Mouse (Mus musculus): ENCODE measurements at regions not wholly inside any gene's neighbourhood (a gene's known extent, or its start where the extent isn't known, plus 50 kb on each side); places are given as distances from the start of the nearest gene placed in this dataset.
A peak's percentile ranks its signal among the peaks of the same experiment; 100 is the strongest.
"Not testable (repeated sequence)": the region's sequence is repeated elsewhere in the genome, so short reads cannot be mapped to it uniquely, and the experiment has no call there.

- H3K9me3 ChIP-seq (replicated peaks; ENCODE audit: low read length), result no peaks in the 10 kb centered on the region
- no peak overlapping the region for H3K4me2 ChIP-seq (ENCODE audit: insufficient read depth, low read depth, poor library complexity, severe bottlenecking)
- H3K36me3 ChIP-seq (replicated peaks in 1 of 2; ENCODE audit: control insufficient read depth in 1 of 2, insufficient read depth in 1 of 2, low read length in 1 of 2), result no peaks in the 10 kb centered on the region
- no peaks in the 10 kb centered on the region for H3K79me2 ChIP-seq (replicated peaks; ENCODE audit: control insufficient read depth, extremely low read depth, insufficient read depth, poor library complexity, severe bottlenecking)
- dilution Hi-C loops (cut with MboI; ENCODE audit: extremely low pct_ligation_motif_present, extremely low pct_unique_long_range_greater_than_20kb, low sequenced_read_pairs) (no loop called here), in situ Hi-C loops (cut with MboI; ENCODE audit: low pct_ligation_motif_present, low pct_unique_long_range_greater_than_20kb, low sequenced_read_pairs) (no loop called here)
- H3K27ac ChIP-seq (ENCODE audit: insufficient read depth, low read depth), result no peak overlapping the region
- H3K9ac ChIP-seq (ENCODE audit: insufficient read depth, low read depth), result no peak overlapping the region
- H3K27me3 ChIP-seq (replicated peaks), result no peaks in the 10 kb centered on the region
- DNase-seq (ENCODE audit: extremely low read depth), result no peak
- no peaks in the 10 kb centered on the region for H3K4me1 ChIP-seq (ENCODE audit: control insufficient read depth in 1 of 2, insufficient read depth in 2 of 2)
- H3K4me3 ChIP-seq (replicated peaks in 1 of 3; ENCODE audit: low read depth in 2 of 3, low read length in 2 of 3, poor library complexity in 1 of 3), result no peak overlapping the region
- TF ChIP-seq HCFC1 (IDR thresholded peaks at IDR 0.05; ENCODE audit: low read depth, low read length) (no peak), SMC3 (IDR thresholded peaks at IDR 0.05; ENCODE audit: low read depth, low read length) (no peak), E2F4 (IDR thresholded peaks at IDR 0.05; ENCODE audit: insufficient replicate concordance, low read depth, low read length) (no peak), PAX5 (IDR thresholded peaks at IDR 0.05; ENCODE audit: low read length) (no peak)
These were observed 266.9 kb upstream of the 4930578C19Rik start for GRCm38 (mm10) chrX:18727940-18728710.

GRCm38 (mm10) chrX:18687216-18687615 lies 226.0 kb upstream of the 4930578C19Rik start:
- Histone ChIP-seq H3K9ac (ENCODE audit: insufficient read depth, low read depth) (no peak overlapping the region), H3K4me3 (replicated peaks in 1 of 3; ENCODE audit: low read depth in 2 of 3, low read length in 2 of 3, poor library complexity in 1 of 3) (no peak overlapping the region), H3K9me3 (replicated peaks; ENCODE audit: low read length) (no peaks in the 10 kb centered on the region), H3K36me3 (replicated peaks in 1 of 2; ENCODE audit: control insufficient read depth in 1 of 2, insufficient read depth in 1 of 2, low read length in 1 of 2) (no peaks in the 10 kb centered on the region), H3K79me2 (replicated peaks; ENCODE audit: control insufficient read depth, extremely low read depth, insufficient read depth, poor library complexity, severe bottlenecking) (no peaks in the 10 kb centered on the region), H3K4me1 (ENCODE audit: control insufficient read depth in 1 of 2, insufficient read depth in 2 of 2) (no peaks in the 10 kb centered on the region), H3K27ac (ENCODE audit: insufficient read depth, low read depth) (no peak overlapping the region), H3K27me3 (replicated peaks) (no peaks in the 10 kb centered on the region), H3K4me2 (ENCODE audit: insufficient read depth, low read depth, poor library complexity, severe bottlenecking) (no peak overlapping the region)
- dilution Hi-C loops (cut with MboI; ENCODE audit: extremely low pct_ligation_motif_present, extremely low pct_unique_long_range_greater_than_20kb, low sequenced_read_pairs) (no loop called here), in situ Hi-C loops (cut with MboI; ENCODE audit: low pct_ligation_motif_present, low pct_unique_long_range_greater_than_20kb, low sequenced_read_pairs) (no loop called here)
- no peak for DNase-seq (ENCODE audit: extremely low read depth)
- no peak for TF ChIP-seq ETS1 (conservative IDR thresholded peaks at IDR 0.05; ENCODE audit: low read depth, low read length)
- TF ChIP-seq RAD21 (IDR thresholded peaks at IDR 0.05; ENCODE audit: low read depth, low read length), result peak; percentile 20
- TF ChIP-seq MEF2A (IDR thresholded peaks at IDR 0.05; ENCODE audit: borderline replicate concordance, low read depth, low read length), result no peak

GRCm38 (mm10) chrX:18667251-18667650 lies 206.1 kb upstream of the 4930578C19Rik start:
- H3K79me2 ChIP-seq (replicated peaks; ENCODE audit: control insufficient read depth, extremely low read depth, insufficient read depth, poor library complexity, severe bottlenecking); H3K9me3 ChIP-seq (replicated peaks; ENCODE audit: low read length); in situ Hi-C loops (cut with MboI; ENCODE audit: low pct_ligation_motif_present, low pct_unique_long_range_greater_than_20kb, low sequenced_read_pairs); dilution Hi-C loops (cut with MboI; ENCODE audit: extremely low pct_ligation_motif_present, extremely low pct_unique_long_range_greater_than_20kb, low sequenced_read_pairs); DNase-seq (ENCODE audit: extremely low read depth); H3K9ac ChIP-seq (ENCODE audit: insufficient read depth, low read depth); H3K27me3 ChIP-seq (replicated peaks); H3K36me3 ChIP-seq (replicated peaks in 1 of 2; ENCODE audit: control insufficient read depth in 1 of 2, insufficient read depth in 1 of 2, low read length in 1 of 2); H3K4me1 ChIP-seq (ENCODE audit: control insufficient read depth in 1 of 2, insufficient read depth in 2 of 2); H3K4me3 ChIP-seq (replicated peaks in 1 of 3; ENCODE audit: low read depth in 2 of 3, low read length in 2 of 3, poor library complexity in 1 of 3); H3K27ac ChIP-seq (ENCODE audit: insufficient read depth, low read depth); H3K4me2 ChIP-seq (ENCODE audit: insufficient read depth, low read depth, poor library complexity, severe bottlenecking): not testable (repeated sequence)

Data from CH12.LX (cell line).